16 mouse cellular contexts compared by ENCODE assay signal in genomic region chr8:12319755-12320455, GRCm38 (mm10). TPM values are rescaled to one million over a fixed set of nuclear protein-coding genes. Genes with fewer than 3 reads are reported as not detected.
DNase-seq lines count a peak whose midpoint lies in the region; ATAC-seq lines count a peak whose summit lies in the region.
"Had no signal": no experiment of that assay in that cellular context is flagged by ENCODE, and none has a peak within 500 bp of the region (broad histone marks: within the 10 kb centered on the region; RNA-seq: fewer than 3 reads in every experiment).

No protein-coding gene starts in this region.

- no peak overlapping the region for H3K4me2 ChIP-seq in limb, embryonic 12.5 days
- H3K4me2 ChIP-seq in forebrain, embryonic 14.5 days (ENCODE audit: low read length) = no peak overlapping the region
- H3K4me2 ChIP-seq in neural tube, embryonic 14.5 days (ENCODE audit: low read depth, low read length) = no peak overlapping the region
- H3K4me2 ChIP-seq: embryonic facial prominence, embryonic 13.5 days; liver, embryonic 13.5 days had no signal

- no peaks in the 10 kb centered on the region for H3K36me3 ChIP-seq in limb, embryonic 12.5 days
- no peaks in the 10 kb centered on the region for H3K36me3 ChIP-seq in limb, embryonic 10.5 days
- H3K36me3 ChIP-seq in forebrain, embryonic 14.5 days (ENCODE audit: control insufficient read depth, insufficient read depth, low read length) = no peaks in the 10 kb centered on the region
- H3K36me3 ChIP-seq in neural tube, embryonic 14.5 days (ENCODE audit: control insufficient read depth, insufficient read depth, low read length) = no peaks in the 10 kb centered on the region
- H3K36me3 ChIP-seq: embryonic facial prominence, embryonic 13.5 days; liver, embryonic 13.5 days had no signal

- WGBS in limb, embryonic 12.5 days = 48% methylated on average over 11 of the region's 11 CpGs
- WGBS in limb, embryonic 10.5 days = 83% methylated on average over 11 of the region's 11 CpGs
- 9% methylated on average over 11 of the region's 11 CpGs for WGBS in forebrain, embryonic 14.5 days
- 39% methylated on average over 11 of the region's 11 CpGs for WGBS in neural tube, embryonic 14.5 days

- H3K27me3 ChIP-seq in limb, embryonic 12.5 days = peaks cover 58% of the 10 kb centered on the region
- peaks cover 80% of the 10 kb centered on the region for H3K27me3 ChIP-seq in limb, embryonic 10.5 days (ENCODE audit: low read depth, poor library complexity, severe bottlenecking)
- peaks cover 14% of the 10 kb centered on the region for H3K27me3 ChIP-seq in forebrain, embryonic 14.5 days (replicated peaks; ENCODE audit: control insufficient read depth, insufficient read depth, low read length)
- peaks cover 8% of the 10 kb centered on the region; the same call in 1 of the 2 replicates for H3K27me3 ChIP-seq in neural tube, embryonic 14.5 days (ENCODE audit: control insufficient read depth, insufficient read depth, low read length)

- H3K9me3 ChIP-seq in limb, embryonic 12.5 days = no peaks in the 10 kb centered on the region
- H3K9me3 ChIP-seq in limb, embryonic 10.5 days (replicated peaks) = no peaks in the 10 kb centered on the region
- no peaks in the 10 kb centered on the region for H3K9me3 ChIP-seq in forebrain, embryonic 14.5 days (replicated peaks; ENCODE audit: control insufficient read depth, low read length)
- no peaks in the 10 kb centered on the region for H3K9me3 ChIP-seq in neural tube, embryonic 14.5 days (ENCODE audit: control insufficient read depth, low read length)
- H3K9me3 ChIP-seq: embryonic facial prominence, embryonic 13.5 days; liver, embryonic 13.5 days had no signal

- H3K4me3 ChIP-seq in limb, embryonic 12.5 days (replicated peaks) = no peak overlapping the region
- H3K4me3 ChIP-seq in limb, embryonic 10.5 days = no peak overlapping the region
- H3K4me3 ChIP-seq in forebrain, embryonic 14.5 days (ENCODE audit: low read depth, low read length) = no peak overlapping the region
- H3K4me3 ChIP-seq in neural tube, embryonic 14.5 days (ENCODE audit: low read depth, low read length) = no peak overlapping the region
- H3K4me3 ChIP-seq: embryonic facial prominence, embryonic 13.5 days; liver, embryonic 13.5 days; megakaryocyte, embryonic 14.5 days had no signal

- H3K4me1 ChIP-seq in limb, embryonic 12.5 days (replicated peaks) = peaks cover 17% of the 10 kb centered on the region
- peaks cover 16% of the 10 kb centered on the region for H3K4me1 ChIP-seq in limb, embryonic 10.5 days
- H3K4me1 ChIP-seq in forebrain, embryonic 14.5 days (ENCODE audit: control insufficient read depth, insufficient read depth, low read length) = peaks cover 51% of the 10 kb centered on the region
- peaks cover 9% of the 10 kb centered on the region for H3K4me1 ChIP-seq in neural tube, embryonic 14.5 days (ENCODE audit: control insufficient read depth, insufficient read depth, low read length)
- H3K4me1 ChIP-seq: liver, embryonic 13.5 days; megakaryocyte, embryonic 14.5 days had no signal

- H3K9ac ChIP-seq in limb, embryonic 12.5 days (replicated peaks) = no peak overlapping the region
- H3K9ac ChIP-seq in forebrain, embryonic 14.5 days (ENCODE audit: low read length) = no peak overlapping the region
- no peak overlapping the region for H3K9ac ChIP-seq in neural tube, embryonic 14.5 days (replicated peaks; ENCODE audit: low read depth, low read length)
- H3K9ac ChIP-seq: embryonic facial prominence, embryonic 13.5 days; liver, embryonic 13.5 days had no signal

- no peak for DNase-seq in limb, embryonic 10.5 days (ENCODE audit: low spot score)
- DNase-seq in forebrain, embryonic 14.5 days (ENCODE audit: low spot score) = peak; percentile 96
- DNase-seq in layer of hippocampus, adult 8-10 months (ENCODE audit: low spot score in 2 of 2) = peak; percentile 44 to 52
- DNase-seq in testis, postnatal 10 days (ENCODE audit: low spot score) = no peak
- DNase-seq in urinary bladder, adult 18-20 months (ENCODE audit: low spot score in 2 of 2) = no peak
- DNase-seq in heart, adult 11 months = no peak
- DNase-seq: cerebellum, adult 11-12 months; heart, postnatal 10 days; liver, embryonic 13.5 days; thymus, postnatal 4 days had no signal

- ATAC-seq in limb, embryonic 12.5 days (ENCODE audit: insufficient number of reproducible peaks, insufficient read depth, low FRiP score, low TSS enrichment, low read depth) = peak; percentile 82
- ATAC-seq in forebrain, embryonic 14.5 days = peak; percentile 82
- ATAC-seq in neural tube, embryonic 14.5 days (ENCODE audit: low read depth) = peak; percentile 80

- 0 out of 2 replicates have a peak overlapping the region, but pooled peaks have one; percentile 60 for H3K27ac ChIP-seq in limb, embryonic 12.5 days
- no peak overlapping the region for H3K27ac ChIP-seq in limb, embryonic 10.5 days
- H3K27ac ChIP-seq in forebrain, embryonic 14.5 days (ENCODE audit: low read depth, low read length) = peak overlapping the region; percentile 78
- H3K27ac ChIP-seq in neural tube, embryonic 14.5 days (ENCODE audit: low read depth, low read length) = no peak overlapping the region
- H3K27ac ChIP-seq: embryonic facial prominence, embryonic 13.5 days; liver, embryonic 13.5 days had no signal

RNA-seq across cellular contexts. Expression of gene A230072I06Rik, which starts 41.3 kb away (rescaled TPM):
- not detected in 2 replicates for polyA plus RNA-seq in limb, embryonic 12.5 days (2016; fragmentation: Nextera tagmentation; extraction: Ambion mirVana)
- not detected in 2 replicates for polyA plus RNA-seq in limb, embryonic 10.5 days (2016; fragmentation: Nextera tagmentation; extraction: Ambion mirVana)
- polyA plus RNA-seq in forebrain, embryonic 14.5 days (2014; fragmentation: Nextera tagmentation; extraction: Ambion mirVana) = 0.27 TPM in 1 of 2 replicates, not detected in the other
- not detected for total RNA-seq in layer of hippocampus, adult 8-10 months (2022)
- not detected in 2 replicates for polyA plus RNA-seq in neural tube, embryonic 14.5 days (2014; fragmentation: Nextera tagmentation; extraction: Ambion mirVana)
- total RNA-seq: gastrocnemius, adult 8-10 months; heart, postnatal 10 days had no signal
- polyA plus RNA-seq: embryonic facial prominence, embryonic 13.5 days; kidney, embryonic 16.5 days; liver, embryonic 13.5 days had no signal

Comparison
In these comparisons a context has a peak if more than half of its experiments do, and no peak if none do; other contexts are left out.
1. H3K27ac ChIP-seq: peak in limb, embryonic 12.5 days (single experiment) and forebrain, embryonic 14.5 days (single experiment); none in limb, embryonic 10.5 days (single experiment) and neural tube, embryonic 14.5 days (single experiment).
2. DNase-seq: peak in forebrain, embryonic 14.5 days (single experiment) and layer of hippocampus, adult 8-10 months (2 of 2); none in limb, embryonic 10.5 days (single experiment), testis, postnatal 10 days (single experiment), urinary bladder, adult 18-20 months (0 of 2) and heart, adult 11 months (single experiment).
3. Peak in every context shown above with its lines, with median percentiles within 50 percentile points of each other: ATAC-seq.